Mouse (Mus musculus) stomach, postnatal 0 days (tissue): ENCODE results near the gene Pan3. TPM values are rescaled to one million over a fixed set of nuclear protein-coding genes. Genes with fewer than 3 reads are reported as not detected.

Experiments used
- ATAC-seq: fragments of 200-750 bp; cut with Nextera tagmentation; 2 replicates; pipeline ENCODE4 v1.8.0; 2017; ENCODE audit not compliant: low FRiP score, low TSS enrichment
- DNase-seq: peaks from one replicate; pipeline ENCODE4 v3.0.0-alpha.2; 2016; ENCODE audit warnings: low spot score
- H3K27ac ChIP-seq: fragments of 300-500 bp; sonication (generic); replicated peaks from 2 replicates; pipeline ENCODE4 v1.5.1; 2014; ENCODE audit warnings: mild to moderate bottlenecking, control low read depth
- H3K27me3 ChIP-seq: fragments of 300-500 bp; sonication (generic); 2 replicates; pipeline ENCODE4 v1.6.1; 2014; ENCODE audit warnings: low read length; ENCODE audit not compliant: control insufficient read depth, insufficient read depth
- H3K36me3 ChIP-seq: fragments of 300-500 bp; sonication (generic); 2 replicates; pipeline ENCODE4 v1.6.1; 2014; ENCODE audit warnings: low read length, mixed read lengths; ENCODE audit not compliant: control insufficient read depth, insufficient read depth
- H3K4me1 ChIP-seq: fragments of 300-500 bp; sonication (generic); replicated peaks from 2 replicates; pipeline ENCODE4 v1.6.1; 2014; ENCODE audit warnings: antibody characterized with exemption; ENCODE audit not compliant: control insufficient read depth, insufficient read depth
- H3K4me2 ChIP-seq: fragments of 300-500 bp; sonication (generic); replicated peaks from 2 replicates; pipeline ENCODE4 v1.6.1; 2014; ENCODE audit warnings: low read depth, mild to moderate bottlenecking, control low read depth, moderate library complexity
- H3K4me3 ChIP-seq: fragments of 300-500 bp; sonication (generic); 2 replicates; pipeline ENCODE4 v1.5.1; 2014; ENCODE audit warnings: low read depth, low read length, control low read depth
- H3K9ac ChIP-seq: fragments of 300-500 bp; sonication (generic); 2 replicates; pipeline ENCODE4 v1.6.1; 2014; ENCODE audit warnings: mild to moderate bottlenecking, low read length, control low read depth, mixed read lengths
- H3K9me3 ChIP-seq: fragments of 300-500 bp; sonication (generic); 2 replicates; pipeline ENCODE4 v1.6.1; 2016; ENCODE audit warnings: low read length; ENCODE audit not compliant: control insufficient read depth
- CTCF ChIP-seq: IDR thresholded peaks from 2 replicates; pipeline ENCODE4 v1.5.1; 2016; ENCODE audit warnings: antibody characterized with exemption, low read depth, mild to moderate bottlenecking, moderate library complexity
- EP300 ChIP-seq: optimal IDR thresholded peaks from 2 replicates; pipeline ENCODE3; 2016; ENCODE audit warnings: antibody characterized with exemption
- WGBS: fragments of 180-500 bp; shearing (Covaris S2); extraction: QIAGEN DNeasy Blood & Tissue Kit; methylation state at CpG from one replicate; pipeline ENCODE4 v1.1.7; 2014; 5-methylcytosine and 5-hydroxymethylcytosine counted together
- polyA plus RNA-seq: library from polyadenylated mRNA; unstranded; fragments of >200 nt; fragmentation: Nextera tagmentation; extraction: Ambion mirVana; gene quantifications from 2 replicates; pipeline ENCODE4 v1.2.1, GENCODE M21; 2015

Pan3 gene
- polyA plus RNA-seq, 1 experiment from 2014 or later: 38.4 TPM

- no peak overlapping the region for H3K9ac ChIP-seq
- no peak for TF ChIP-seq EP300
- TF ChIP-seq CTCF: no peak
- no peak for DNase-seq
- no peaks in the 10 kb centered on the region for H3K9me3 ChIP-seq
- H3K27me3 ChIP-seq: no peaks in the 10 kb centered on the region
- ATAC-seq: peak; percentile 44
- no peaks in the 10 kb centered on the region for H3K36me3 ChIP-seq
- H3K4me2 ChIP-seq: peak overlapping the region; percentile 28; the same call in 1 of the 2 replicates
- H3K4me3 ChIP-seq: no peak overlapping the region
- 39% methylated on average over 2 of the region's 2 CpGs for WGBS
- H3K4me1 ChIP-seq: peaks cover 14% of the 10 kb centered on the region
- H3K27ac ChIP-seq: peak overlapping the region; percentile 50
These were observed 5.8 kb downstream of the Pan3 start for GRCm38 (mm10) chr5:147435751-147436150.

- TF ChIP-seq EP300 (no peak), CTCF (no peak)
- DNase-seq (no peak), ATAC-seq (no peak)
- peaks cover 14% of the 10 kb centered on the region for H3K4me1 ChIP-seq
- H3K9ac ChIP-seq: no peak overlapping the region
- 0 out of 2 replicates have a peak overlapping the region, but pooled peaks have one; percentile 5 for H3K4me2 ChIP-seq
- H3K4me3 ChIP-seq: no peak overlapping the region
- no peaks in the 10 kb centered on the region for H3K36me3 ChIP-seq
- peak overlapping the region; percentile 56 for H3K27ac ChIP-seq
- 55% methylated on average over 5 of the region's 5 CpGs for WGBS
- no peaks in the 10 kb centered on the region for H3K27me3 ChIP-seq
- H3K9me3 ChIP-seq: no peaks in the 10 kb centered on the region
These were observed 6.5 kb downstream of the Pan3 start for GRCm38 (mm10) chr5:147436491-147436890.

- 61% methylated on average over 3 of the region's 3 CpGs for WGBS
- ATAC-seq: no peak
These were observed 11.1 kb downstream of the Pan3 start for GRCm38 (mm10) chr5:147440996-147441507.

GRCm38 (mm10) chr5:147441979-147442378, 12.0 kb downstream of the Pan3 start:
- H3K27ac ChIP-seq: no peak overlapping the region
- H3K4me1 ChIP-seq: no peaks in the 10 kb centered on the region
- no peaks in the 10 kb centered on the region for H3K9me3 ChIP-seq
- no peak overlapping the region for H3K4me3 ChIP-seq
- 58% methylated on average over 1 of the region's 1 CpGs for WGBS
- no peak overlapping the region for H3K9ac ChIP-seq
- no peak for DNase-seq
- no peak for ATAC-seq
- no peaks in the 10 kb centered on the region for H3K36me3 ChIP-seq
- H3K27me3 ChIP-seq: no peaks in the 10 kb centered on the region
- no peak overlapping the region for H3K4me2 ChIP-seq
- TF ChIP-seq EP300 (no peak), CTCF (no peak)

More at GRCm38 (mm10) chr5:147440996-147441507, 11.1 kb downstream of the Pan3 start:
- no peak overlapping the region for H3K4me2 ChIP-seq
- no peak for DNase-seq
- H3K36me3 ChIP-seq: no peaks in the 10 kb centered on the region
- peaks cover 7% of the 10 kb centered on the region; the same call in 1 of the 2 replicates for H3K4me1 ChIP-seq
- H3K4me3 ChIP-seq: no peak overlapping the region
- TF ChIP-seq CTCF: no peak
- no peak for TF ChIP-seq EP300
- H3K27me3 ChIP-seq: no peaks in the 10 kb centered on the region
- H3K9ac ChIP-seq: no peak overlapping the region
- no peak overlapping the region for H3K27ac ChIP-seq
- no peaks in the 10 kb centered on the region for H3K9me3 ChIP-seq

- Histone ChIP-seq H3K36me3 (no peaks in the 10 kb centered on the region), H3K4me2 (no peak overlapping the region), H3K4me3 (no peak overlapping the region), H3K27me3 (no peaks in the 10 kb centered on the region), H3K9me3 (no peaks in the 10 kb centered on the region), H3K27ac (no peak overlapping the region), H3K4me1 (no peaks in the 10 kb centered on the region), H3K9ac (no peak overlapping the region)
- ATAC-seq (no peak), DNase-seq (no peak)
- TF ChIP-seq EP300: no peak
- no peak for TF ChIP-seq CTCF
- WGBS: 73% methylated on average over 4 of the region's 4 CpGs
These were observed 12.8 kb downstream of the Pan3 start for GRCm38 (mm10) chr5:147442741-147443140.

- TF ChIP-seq EP300 (no peak), CTCF (no peak)
- Histone ChIP-seq H3K4me1 (0 out of 2 replicates have a peak, but pooled peaks cover 3% of the 10 kb centered on the region), H3K4me2 (no peak overlapping the region), H3K36me3 (no peaks in the 10 kb centered on the region), H3K27me3 (no peaks in the 10 kb centered on the region), H3K4me3 (no peak overlapping the region), H3K9ac (no peak overlapping the region), H3K27ac (no peak overlapping the region), H3K9me3 (no peaks in the 10 kb centered on the region)
- no peak for ATAC-seq
- no peak for DNase-seq
- 59% methylated on average over 6 of the region's 6 CpGs for WGBS
These were observed 14.3 kb downstream of the Pan3 start for GRCm38 (mm10) chr5:147444298-147444697.
